Mouse (Mus musculus) layer of hippocampus, adult 2 months (tissue): ENCODE measurements around the gene Ireb2. TPM values are rescaled to one million over a fixed set of nuclear protein-coding genes. Genes with fewer than 3 reads are reported as not detected.
A peak's percentile ranks its signal among the peaks of the same experiment; 100 is the strongest.
"Not testable (repeated sequence)": the region's sequence is repeated elsewhere in the genome, so short reads cannot be mapped to it uniquely, and the experiment has no call there.

Experiments used
- DNase-seq, 2 experiments: peaks; one replicate each; pipeline ENCODE4 v3.0.0; 2022; ENCODE audit warnings: low spot score in 2 of 2
- H3K27ac ChIP-seq: fragments of 200-600 bp; 2 replicates; pipeline ENCODE4 v1.8.1; 2022
- H3K4me3 ChIP-seq: fragments of 200-600 bp; 2 replicates; pipeline ENCODE4 v1.8.1; 2022; ENCODE audit warnings: mild to moderate bottlenecking
- CTCF ChIP-seq: fragments of 200-600 bp; conservative IDR thresholded peaks from 2 replicates; pipeline ENCODE4 v1.8.1; 2022; ENCODE audit warnings: antibody characterized with exemption, mild to moderate bottlenecking, moderate library complexity
- total RNA-seq, 2 experiments: library from RNA; stranded (reverse); gene quantifications; 2 replicates each; pipeline ENCODE4 v1.2.3; 2021

The Ireb2 gene
- total RNA-seq, 2 experiments from 2014 or later, result 51.7 to 53.4 TPM

DNA sequence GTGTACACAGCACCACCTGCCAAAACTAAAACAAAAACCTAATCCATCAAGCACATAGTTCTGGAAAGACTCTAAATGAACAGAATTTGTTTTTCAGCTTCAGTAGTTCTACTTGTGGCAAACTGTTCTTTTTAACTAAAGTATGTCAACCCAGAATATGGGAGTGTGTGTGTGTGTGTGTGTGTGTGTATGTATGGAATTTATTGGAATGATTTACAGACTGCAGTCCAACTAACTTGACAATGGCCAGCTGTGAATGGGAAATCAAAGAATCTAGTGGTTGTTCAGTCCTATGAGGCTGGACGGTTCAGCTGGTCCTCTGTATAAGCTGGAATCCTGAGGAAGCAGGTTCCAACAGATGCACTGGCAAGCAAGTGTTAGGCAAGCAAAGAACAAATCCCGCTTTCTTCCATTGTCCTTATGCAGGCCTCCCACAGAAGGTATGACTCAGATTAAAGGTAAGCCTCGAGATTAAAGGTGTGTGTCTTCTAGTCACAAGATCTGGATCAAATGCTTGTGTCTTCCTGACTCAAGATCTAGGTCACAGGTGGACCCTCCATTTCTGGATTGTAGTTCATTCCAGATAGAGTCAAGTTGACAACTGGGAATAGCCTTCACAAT lies 18.9 kb upstream of the Ireb2 start:
- no peak overlapping the region for H3K4me3 ChIP-seq
- no peak overlapping the region for H3K27ac ChIP-seq
- TF ChIP-seq CTCF, result no peak
- no peak for DNase-seq

DNA sequence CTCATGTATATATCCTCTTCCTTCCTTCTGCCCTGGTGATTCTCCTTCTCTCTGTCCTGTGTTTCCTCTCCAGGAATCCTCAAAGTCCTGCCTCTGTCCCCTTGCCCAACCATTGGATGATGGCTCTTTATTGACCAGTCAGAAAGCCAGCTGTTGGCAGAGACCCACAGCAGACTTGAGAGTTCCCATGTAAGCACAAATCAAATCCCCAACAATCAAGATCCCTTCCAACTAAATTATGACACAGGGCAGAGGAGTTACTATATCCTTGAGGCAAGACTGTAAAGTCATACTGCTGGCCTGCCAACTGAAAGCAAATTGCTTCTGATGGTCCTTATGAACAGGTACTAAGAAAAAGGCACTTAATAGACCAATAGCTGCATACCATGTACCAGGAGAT lies 15.4 kb upstream of the Ireb2 start:
- DNase-seq, result no peak
- Histone ChIP-seq H3K27ac (no peak overlapping the region), H3K4me3 (no peak overlapping the region)
- TF ChIP-seq CTCF, result no peak

DNA sequence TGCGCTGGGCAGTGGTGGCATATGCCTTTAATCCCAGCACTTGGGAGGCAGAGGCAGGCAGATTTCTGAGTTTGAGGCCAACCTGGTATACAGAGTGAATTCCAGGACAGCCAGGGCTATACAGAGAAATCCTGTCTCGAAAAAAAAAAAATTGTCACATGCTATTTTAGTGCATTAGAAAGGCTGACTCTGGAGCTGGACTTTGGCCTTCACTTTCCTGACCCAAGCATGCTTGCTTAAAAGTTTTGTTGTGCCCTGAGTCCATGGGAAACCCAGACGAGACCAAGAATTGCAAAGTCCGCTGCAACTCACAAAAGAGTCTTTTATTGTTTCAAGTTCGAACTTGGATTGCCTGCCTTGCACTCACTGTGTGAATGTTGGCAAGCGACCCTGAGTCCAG lies 10.6 kb upstream of the Ireb2 start:
- DNase-seq, H3K27ac ChIP-seq, H3K4me3 ChIP-seq: not testable (repeated sequence)

DNA sequence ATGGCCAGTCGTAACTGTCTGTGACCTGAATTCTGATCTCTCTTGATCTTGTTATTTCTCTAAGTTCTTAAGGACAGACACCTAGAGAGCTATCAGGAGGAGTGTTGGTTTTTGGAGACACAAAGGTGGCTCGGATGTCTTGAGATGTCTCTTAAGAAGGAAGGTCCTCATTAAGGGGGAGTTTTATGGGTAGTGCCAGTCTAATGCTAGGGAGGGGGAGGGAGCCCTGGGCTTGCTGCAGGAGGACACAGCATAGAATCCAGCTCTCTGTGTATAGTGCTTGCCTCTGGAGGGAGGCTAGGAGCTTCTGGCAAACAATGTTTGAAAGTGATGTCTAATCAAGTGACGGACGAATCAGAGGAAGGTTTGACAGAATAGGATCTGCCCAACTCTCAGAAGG lies 10.0 kb upstream of the Ireb2 start:
- no peak overlapping the region for H3K27ac ChIP-seq
- no peak for DNase-seq
- TF ChIP-seq CTCF, result no peak
- no peak overlapping the region for H3K4me3 ChIP-seq

DNA sequence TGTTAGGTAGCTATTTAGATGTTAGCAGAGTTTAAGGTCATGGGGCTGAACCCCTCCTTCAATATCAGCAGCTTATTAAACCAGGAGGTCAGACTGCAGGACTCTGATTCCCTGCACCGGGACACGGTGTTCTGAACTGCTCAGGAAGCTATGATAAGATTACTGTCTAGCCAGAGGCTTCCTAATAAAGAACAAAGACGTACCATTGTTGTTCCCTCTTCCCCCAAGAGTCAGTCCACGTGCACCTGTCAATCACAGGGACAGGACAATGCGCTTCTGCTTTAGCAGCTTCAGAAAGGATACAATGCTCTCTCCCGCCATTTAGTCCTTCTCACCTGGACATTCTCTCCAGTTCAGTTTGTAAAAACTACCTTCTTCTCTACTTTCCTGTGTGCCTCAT lies 8.0 kb upstream of the Ireb2 start:
- TF ChIP-seq CTCF, result no peak
- DNase-seq, result no peak
- Histone ChIP-seq H3K4me3 (no peak overlapping the region), H3K27ac (no peak overlapping the region)

DNA sequence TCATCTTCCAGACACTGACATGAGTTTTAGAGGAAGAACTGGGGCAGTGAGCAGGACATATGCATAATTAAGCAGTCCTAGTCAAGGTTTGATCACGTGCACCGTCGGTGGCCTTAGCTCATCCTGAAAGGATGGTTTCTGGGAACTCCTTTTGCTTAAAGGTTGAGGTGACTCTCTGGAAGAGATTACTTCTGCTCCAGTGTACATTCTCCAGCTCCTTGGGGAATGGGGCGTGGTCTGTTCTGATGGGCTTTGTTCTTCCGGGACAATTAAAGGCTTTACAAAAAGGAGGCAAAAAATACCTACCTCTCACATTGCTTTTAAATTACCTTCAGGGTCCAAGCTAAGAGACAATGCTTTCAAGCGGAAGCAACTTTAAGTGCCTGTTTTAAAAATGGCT lies 7.5 kb upstream of the Ireb2 start:
- no peak for DNase-seq
- H3K27ac ChIP-seq, result no peak overlapping the region
- no peak for TF ChIP-seq CTCF
- no peak overlapping the region for H3K4me3 ChIP-seq

DNA sequence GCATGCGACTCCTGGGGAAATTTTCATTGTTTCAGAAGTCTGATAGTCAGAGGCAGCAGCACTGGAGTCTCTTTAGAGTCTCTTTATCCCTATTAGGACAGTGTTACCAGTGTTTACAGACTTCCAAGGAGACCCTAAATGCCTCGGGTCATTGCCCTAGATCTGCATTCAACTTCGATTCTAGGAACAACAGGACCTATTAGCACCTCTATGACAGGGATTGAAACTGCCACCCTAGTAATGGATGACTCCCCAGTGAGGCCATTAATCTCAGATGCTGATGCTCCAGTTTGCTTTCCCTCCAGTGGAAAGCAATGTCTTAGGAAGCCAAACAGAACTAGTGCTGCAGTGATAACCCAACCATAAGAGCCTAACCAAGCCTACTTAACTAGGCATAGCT lies 6.1 kb upstream of the Ireb2 start:
- no peak overlapping the region for H3K27ac ChIP-seq
- no peak overlapping the region for H3K4me3 ChIP-seq
- DNase-seq, result no peak
- no peak for TF ChIP-seq CTCF

DNA sequence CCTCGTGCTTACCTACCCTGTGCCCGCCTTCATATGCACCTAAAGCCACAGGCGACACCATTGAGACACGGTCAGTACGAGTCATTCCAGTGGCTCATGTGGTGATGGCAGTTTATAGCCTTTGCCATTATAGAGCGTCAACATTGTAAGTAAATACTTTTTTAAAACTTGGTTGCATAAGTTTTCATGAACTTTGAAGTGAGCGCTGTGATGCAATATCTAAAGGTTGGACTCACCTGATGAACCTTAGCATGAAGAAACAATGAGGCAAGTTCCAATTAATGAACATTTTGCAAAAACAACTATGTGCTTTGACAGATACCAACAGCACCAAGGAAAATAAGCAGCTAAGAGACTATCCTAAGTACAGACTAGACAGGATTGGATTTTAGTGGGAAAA lies 3.1 kb upstream of the Ireb2 start:
- no peak overlapping the region for H3K4me3 ChIP-seq
- no peak for TF ChIP-seq CTCF
- H3K27ac ChIP-seq, result no peak overlapping the region
- no peak for DNase-seq

DNA sequence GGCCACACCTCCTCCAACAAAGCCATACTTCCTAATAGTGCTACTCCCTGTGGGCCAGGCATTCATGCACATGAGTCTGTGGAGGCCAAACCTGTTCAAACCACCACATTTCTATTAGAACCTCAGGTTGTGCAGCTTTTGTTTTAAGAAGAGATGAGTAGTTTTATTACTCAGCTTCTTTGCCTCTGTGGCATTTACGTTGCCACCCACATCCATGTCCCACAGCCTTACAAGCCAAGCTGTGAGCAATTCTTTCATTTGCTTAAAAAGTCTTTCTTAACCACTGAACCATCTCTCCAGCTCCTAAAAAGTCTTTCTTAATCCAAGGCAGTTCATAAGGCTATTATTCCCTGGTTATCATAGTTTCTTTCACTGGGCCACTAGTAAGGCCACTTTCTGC lies 15.2 kb downstream of the Ireb2 start:
- Histone ChIP-seq H3K4me3 (no peak overlapping the region), H3K27ac (no peak overlapping the region)
- DNase-seq, result peak in 1 of 2 experiments; percentile 9
- TF ChIP-seq CTCF, result no peak

DNA sequence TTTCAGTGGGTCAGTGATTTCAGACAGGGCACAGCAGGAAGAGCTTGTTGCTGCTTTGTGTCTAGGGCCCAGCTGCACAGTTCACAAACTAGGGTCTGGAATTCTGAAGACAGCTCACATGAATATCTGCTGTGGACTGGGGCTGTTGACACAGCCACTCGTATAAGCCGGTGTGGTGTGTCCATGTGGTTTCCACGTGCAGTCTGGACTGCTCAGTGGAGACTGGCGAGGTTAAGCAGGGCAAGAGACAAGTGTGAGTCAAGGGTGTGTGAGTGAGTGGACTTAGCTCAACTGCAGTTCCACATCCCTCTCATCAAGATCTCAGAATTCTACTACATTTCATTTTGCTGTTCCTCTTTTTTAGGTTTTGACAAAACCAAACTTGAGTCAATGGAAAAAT lies 28.5 kb downstream of the Ireb2 start:
- no peak for TF ChIP-seq CTCF
- H3K4me3 ChIP-seq, result no peak overlapping the region
- no peak for DNase-seq
- no peak overlapping the region for H3K27ac ChIP-seq

DNA sequence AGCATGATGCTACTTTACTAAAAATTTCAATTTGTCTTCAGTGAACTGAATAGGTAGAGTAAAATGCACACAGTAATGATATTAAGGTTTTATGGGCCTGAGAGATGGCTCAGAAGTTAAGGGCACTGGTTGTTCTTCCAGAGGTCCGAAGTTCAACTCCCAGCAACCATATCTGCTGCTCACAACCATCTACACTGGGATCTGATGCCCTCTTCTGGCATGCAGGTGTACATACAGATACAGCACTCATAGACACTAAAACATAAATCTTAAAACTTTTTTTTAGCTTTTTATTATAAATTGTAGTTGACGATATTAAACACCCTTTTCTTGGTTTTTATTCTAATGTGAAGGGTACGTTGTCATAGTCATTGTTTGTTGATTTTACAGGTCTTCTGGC lies 33.5 kb downstream of the Ireb2 start:
- no peak for DNase-seq
- Histone ChIP-seq H3K4me3 (no peak overlapping the region), H3K27ac (no peak overlapping the region)
- peak; percentile 73 for TF ChIP-seq CTCF

DNA sequence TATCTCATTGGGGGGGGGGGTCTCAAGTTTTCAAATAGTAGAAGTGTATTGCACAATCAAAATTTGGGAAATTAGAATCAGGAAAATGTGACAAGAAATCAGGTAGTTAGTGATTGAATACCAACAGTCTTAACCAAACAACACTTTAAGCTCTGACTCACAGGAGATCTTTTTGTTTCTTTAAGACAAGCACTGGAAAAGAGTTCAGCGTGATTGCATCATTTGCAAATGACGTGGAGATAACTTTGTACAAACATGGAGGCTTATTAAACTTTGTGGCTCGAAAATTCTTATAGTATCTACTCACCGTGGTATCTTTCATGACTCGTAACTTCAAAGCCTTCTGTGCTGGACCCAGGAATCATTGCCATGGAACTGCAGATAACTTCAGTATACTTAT lies 45.9 kb downstream of the Ireb2 start:
- H3K27ac ChIP-seq, result no peak overlapping the region
- DNase-seq, result no peak
- H3K4me3 ChIP-seq, result no peak overlapping the region
- TF ChIP-seq CTCF, result no peak

DNA sequence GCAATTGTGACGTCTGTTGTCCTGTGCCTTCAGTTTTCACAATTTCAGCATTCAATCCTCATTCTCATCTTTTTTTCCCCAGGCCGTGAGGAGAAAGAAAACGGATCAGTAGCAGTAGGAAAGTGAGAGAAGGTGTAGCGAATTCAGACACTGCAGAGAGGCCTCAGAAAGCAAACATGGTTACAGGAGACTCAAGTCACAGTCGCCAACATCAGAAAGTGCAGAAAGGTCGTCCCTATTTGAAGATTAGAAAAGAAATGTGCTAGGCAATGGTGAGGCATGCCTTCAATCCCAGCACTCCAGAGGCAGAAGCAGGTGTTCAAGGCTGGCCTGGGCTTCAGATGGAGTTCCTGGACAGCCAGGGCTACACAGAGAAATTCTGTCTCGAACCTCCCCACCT lies 52.0 kb downstream of the Ireb2 start:
- no peak for TF ChIP-seq CTCF
- Histone ChIP-seq H3K27ac (no peak overlapping the region), H3K4me3 (no peak overlapping the region)
- no peak for DNase-seq

DNA sequence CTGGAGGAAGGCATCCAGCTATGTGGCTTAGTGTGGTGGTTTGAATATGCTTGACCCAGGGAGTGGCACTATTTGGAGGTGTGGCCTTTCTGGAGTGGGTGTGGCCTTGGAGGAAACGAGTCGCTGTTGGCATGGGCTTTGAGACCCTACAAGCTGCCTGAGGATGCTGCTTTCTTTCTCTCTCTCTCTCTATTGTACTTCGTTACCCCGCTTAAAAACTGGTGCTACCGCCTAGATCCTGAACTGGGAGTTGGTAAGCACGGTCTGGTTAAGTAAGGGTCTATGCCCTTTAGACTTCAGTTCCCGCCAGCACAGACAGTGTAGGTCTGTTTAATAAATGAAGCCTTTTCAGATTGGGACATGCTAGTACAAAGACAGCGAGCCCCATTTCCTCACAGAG lies 52.8 kb downstream of the Ireb2 start:
- Histone ChIP-seq H3K27ac (no peak overlapping the region), H3K4me3 (peak overlapping the region; percentile 78)
- no peak for DNase-seq
- no peak for TF ChIP-seq CTCF
